Mouse (Mus musculus) spleen, postnatal 14 days (tissue): ENCODE measurements around the gene A330070K13Rik.

Source experiments
- DNase-seq, 2 experiments: peaks; one replicate each; pipeline ENCODE4 v3.0.0; 2021 to 2022; ENCODE audit warnings: low spot score in 2 of 2

The A330070K13Rik gene

GRCm38 (mm10) chr5:130384222-130384912, at the start of gene A330070K13Rik:
Gene A330070K13Rik, minus strand, starts transcription at chr5:130384631.
- DNase-seq: no peak

DNA sequence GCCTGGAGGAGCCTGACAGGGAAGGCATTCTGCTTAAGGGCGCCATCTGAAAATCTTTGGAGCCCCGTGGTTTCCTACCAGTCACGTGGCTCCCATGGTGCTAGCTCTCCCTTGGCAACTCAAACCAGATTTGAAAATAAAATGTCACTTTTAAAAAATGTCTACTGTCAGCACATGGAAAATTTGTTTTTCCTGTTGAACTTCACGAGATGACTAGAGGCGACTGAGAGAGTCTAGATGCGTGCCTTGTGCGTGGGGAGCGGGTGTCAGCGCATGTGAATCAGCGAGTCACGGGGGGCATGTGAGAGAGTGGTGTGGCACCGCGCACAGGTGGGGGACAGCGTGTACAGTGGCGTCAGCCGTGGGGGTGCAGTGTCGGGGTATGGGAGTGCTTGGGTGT, 27.1 kb upstream of the A330070K13Rik start:
- no peak for DNase-seq

DNA sequence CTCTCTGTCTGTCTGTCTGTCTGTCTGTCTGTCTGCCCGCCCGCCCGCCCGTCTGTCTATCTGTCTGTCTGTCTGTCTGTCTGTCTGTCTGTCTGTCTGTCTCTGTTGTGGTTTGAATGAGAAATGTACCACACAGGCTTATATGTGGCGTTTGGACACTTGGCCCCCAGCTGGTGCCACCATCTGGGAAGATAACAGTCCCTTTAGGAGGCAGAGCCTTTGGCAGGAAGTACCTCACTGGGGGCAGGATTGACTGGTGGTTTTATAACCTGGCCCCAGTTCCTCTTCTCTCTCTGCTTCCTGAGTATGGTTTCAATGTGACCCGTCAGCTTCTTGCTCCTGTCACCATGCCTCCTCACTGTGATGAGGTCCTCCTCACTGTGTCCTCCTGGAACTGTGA, 25.3 kb upstream of the A330070K13Rik start:
- no peak for DNase-seq

DNA sequence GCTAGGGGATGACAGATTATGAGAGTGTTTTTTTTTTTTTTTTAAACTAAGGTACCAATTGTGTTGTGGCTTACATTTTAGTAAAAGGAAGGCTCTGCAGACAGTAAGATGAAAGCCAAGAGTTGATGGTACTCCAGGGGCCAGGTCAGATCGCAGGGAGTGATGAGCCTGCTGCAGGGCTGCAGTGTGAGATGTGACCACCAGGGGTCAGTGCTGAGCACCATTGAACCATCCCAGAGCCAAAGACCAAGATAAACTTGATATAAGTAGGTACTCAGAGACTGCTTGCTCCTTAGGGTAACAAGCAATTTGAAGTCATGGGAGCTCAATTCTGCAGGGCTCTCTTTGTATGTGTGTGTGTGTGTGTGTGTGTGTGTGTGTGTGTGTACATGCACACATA, 20.8 kb upstream of the A330070K13Rik start:
- DNase-seq: no peak

- no peak for DNase-seq
Observed at GRCm38 (mm10) chr5:130400136-130400917, 15.9 kb upstream of the A330070K13Rik start.

- no peak for DNase-seq
Observed at GRCm38 (mm10) chr5:130395142-130395541, 10.7 kb upstream of the A330070K13Rik start.

GRCm38 (mm10) chr5:130394386-130394785, 10.0 kb upstream of the A330070K13Rik start:
- DNase-seq: no peak

DNA sequence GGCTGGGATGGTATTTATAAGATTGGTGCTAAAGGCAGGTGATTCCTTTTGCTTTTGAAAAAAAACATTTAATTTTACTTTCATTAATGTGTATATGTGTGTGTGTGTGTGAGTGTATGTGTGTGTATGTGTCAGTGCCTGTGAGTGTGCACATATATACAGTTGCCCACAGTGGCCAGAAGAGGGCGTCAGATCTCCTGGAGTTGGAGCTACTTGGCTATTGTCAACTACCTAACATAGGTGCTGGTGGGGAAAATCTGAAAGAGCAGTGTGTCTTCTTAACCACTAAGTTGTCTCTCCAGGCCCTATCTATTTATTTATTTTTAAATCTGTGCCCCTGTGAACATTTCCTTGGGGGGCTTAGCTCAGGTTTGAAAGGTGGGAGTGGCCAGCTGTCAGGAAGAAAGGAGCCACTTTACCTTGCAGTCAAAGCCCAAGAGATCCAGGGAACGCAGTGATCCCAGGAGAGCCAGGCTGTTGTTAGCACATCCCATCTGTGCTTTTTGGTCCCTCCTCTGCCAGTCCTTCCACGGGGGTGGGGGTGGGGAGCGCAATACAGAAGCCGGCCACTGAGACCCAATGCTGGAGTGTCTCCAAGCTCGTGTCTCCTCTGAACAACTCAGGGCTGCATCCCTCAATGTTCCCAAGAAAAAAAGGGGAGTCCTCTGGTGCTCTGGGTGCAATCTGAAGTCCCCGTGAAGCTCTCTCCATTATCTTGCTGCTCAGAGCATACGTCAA, 9.4 kb upstream of the A330070K13Rik start:
- DNase-seq: no peak

DNA sequence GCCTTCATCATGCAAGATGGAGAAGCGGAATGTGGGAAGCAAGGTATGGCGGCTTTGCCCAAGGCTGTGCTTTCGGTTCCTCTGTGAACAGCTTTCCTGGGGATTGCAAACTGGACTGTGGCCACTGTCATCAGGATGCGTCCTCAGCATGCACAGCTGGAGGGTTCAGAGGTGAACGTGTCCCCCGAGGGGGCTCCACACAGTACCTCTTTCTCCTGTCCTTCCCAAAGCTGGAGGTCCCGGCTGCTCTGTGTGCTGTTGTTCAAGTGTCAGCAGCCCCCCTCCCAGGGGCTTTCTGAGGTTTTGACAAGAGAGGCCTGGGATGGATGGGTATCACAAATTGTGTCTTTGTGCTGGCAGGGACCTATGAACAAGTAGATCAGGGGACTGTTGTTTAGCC, 2.0 kb upstream of the A330070K13Rik start:
- no peak for DNase-seq

DNA sequence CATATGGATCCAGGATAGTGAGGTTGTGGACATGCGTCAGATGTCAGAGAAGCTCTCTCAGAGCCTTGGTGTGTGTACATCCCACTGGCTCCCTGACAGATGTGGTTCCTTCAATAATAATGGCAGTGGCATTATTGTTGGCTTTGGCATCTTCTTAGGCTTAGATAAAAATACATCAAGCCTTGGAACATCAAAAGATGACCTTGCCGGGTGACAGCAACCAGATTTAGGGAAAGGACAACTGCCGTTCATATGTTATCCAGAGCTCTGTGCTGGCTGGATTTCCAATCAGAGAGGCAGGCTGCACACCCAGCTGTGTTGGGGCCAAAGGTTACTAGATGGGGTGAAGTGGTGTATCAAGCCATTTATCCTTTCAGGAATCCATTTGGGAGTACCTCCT, 9.0 kb downstream of the A330070K13Rik start:
- DNase-seq: no peak

DNA sequence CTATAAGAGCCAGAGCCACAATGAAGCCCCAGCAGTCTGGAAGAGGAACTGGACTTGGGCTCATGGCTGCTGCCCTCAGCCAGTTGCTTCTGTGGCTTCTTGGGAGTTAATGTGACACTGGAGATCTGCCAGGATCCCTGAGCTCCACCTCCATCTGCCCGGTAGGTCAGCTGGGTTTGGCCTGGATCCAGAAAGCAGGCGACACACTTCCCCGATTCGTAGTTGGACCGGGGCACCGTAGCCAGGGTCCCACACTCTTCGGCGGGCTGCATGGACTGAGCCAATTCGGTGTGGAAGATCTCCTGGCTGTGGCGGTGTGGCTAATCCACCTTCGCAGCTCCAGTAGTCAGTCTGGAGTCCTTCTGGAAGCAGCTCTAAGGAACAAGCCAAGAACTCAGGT, 15.2 kb downstream of the A330070K13Rik start, which contains the start of gene Caln1:
Gene Caln1 (plus strand): TSS at position 219 of the 400 bp plus-strand sequence.
- DNase-seq: no peak

GRCm38 (mm10) chr5:130368236-130368635, 16.2 kb downstream of the A330070K13Rik start:
- no peak for DNase-seq

DNA sequence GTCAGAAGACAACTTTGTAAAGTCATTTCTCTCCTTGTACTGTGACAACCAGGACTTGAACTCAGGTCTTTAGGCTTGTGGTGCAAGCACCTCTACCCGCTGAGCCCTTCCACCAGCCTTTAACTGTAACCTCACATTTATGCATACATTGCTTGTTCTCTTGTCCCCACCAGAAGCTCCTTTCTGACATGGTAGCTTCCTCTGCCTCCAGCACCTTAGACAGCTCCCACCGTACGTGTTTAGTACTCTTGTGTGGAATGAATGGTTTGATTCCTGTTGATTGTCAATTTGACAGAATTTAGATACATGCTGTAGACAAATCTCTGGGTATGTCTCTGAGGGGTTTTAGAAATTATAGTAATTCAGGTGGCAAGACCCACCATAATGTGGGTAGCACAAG, 20.7 kb downstream of the A330070K13Rik start:
- DNase-seq: no peak

- DNase-seq: no peak
Observed at GRCm38 (mm10) chr5:130363111-130363510, 21.3 kb downstream of the A330070K13Rik start.

DNA sequence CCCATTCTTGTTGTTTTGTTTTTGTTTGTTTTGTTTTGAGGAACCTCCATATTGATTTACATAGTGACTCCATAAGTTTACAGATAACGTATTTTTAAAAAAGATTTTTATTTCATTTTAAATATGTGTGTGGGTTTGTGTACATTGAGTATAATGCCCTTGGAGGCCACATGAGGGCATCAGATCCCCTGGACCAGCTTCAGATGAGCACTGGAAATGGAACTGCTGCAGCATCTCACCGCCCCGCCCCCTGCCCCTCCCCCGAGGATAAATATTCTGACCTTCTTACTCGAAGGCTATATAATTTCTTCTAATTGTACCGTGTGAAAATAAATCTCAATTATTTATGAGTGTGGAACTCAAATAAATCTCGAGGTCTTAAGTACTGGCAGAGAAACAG, 29.2 kb downstream of the A330070K13Rik start:
- no peak for DNase-seq

DNA sequence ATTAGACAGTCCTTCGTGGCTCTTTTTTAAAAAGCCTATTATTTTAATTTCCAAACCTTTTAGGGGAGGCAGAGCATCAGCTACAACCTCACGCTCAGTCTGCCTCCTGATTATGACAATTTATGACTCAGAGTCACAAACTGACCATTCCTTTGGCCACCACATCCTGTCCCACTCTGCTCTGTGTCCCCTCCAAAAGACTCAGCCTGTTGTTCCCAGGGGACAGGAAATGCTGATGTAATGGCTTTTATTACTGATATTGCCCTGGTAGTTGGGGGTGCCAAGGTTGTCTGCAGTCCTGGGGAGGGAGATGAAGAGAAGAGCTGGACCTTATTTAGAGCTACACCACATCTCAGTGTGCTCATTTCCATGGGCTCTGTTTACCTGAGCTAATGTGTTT, 38.6 kb downstream of the A330070K13Rik start:
- DNase-seq: no peak

GRCm38 (mm10) chr5:130344999-130345398, 39.4 kb downstream of the A330070K13Rik start:
- no peak for DNase-seq

DNA sequence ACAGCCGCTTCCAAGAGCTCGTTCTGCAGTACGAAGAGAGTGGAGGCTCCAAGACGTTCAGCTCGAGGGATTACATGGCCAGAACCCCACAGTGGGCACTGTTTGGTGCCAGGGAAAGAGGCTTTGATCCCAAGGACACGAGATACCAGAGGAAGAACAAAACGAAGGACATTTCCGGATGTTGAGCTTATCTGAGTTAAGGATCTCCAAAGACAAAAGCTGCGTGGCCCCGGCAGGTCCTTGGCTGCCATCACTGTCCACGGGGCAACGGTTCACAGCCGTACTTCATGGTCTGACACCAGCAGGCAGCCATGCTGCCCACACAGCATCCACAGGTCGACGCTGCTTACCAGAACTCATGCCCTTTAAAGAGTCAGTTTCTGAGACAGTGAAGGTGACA, 43.8 kb downstream of the A330070K13Rik start:
- no peak for DNase-seq

DNA sequence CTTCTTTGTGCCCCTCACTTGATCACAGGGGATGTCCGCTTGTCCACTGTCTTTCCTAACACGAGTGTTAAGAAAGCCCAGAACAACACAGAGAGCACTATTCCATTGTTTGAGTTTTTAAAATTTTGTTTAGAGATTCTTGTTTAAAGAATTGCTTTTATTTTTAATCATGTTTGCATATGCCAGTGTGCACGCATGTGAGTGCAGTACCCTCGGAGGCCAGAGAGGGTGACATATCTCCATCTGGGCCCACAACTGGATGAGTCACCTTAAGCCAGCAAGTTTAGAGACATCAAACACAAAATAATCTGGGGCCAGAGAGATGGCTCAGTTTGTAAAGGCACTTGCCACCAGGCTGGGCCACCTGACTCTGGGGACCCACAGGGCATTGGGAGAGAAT, 49.0 kb downstream of the A330070K13Rik start:
- DNase-seq: no peak

DNA sequence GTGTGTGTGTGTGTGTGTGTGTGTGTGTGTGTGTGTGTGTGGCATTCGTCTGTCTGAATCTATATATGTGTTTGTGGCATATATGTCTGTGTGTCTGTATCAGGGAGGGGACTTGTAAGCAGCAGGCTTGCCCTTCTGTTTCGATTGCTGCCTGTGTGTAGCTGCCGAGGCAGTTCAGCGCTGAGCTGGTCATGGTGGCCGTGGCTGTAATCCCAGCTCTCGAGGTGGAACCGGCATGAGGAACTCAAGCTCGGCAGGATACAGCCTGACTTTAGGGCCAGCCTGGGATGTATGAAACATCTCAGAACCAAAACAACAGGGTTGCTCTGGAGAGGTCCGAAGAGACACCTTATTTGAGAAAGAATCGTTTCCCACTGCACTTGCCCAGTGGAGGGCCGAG, 50.5 kb downstream of the A330070K13Rik start:
- DNase-seq: no peak

- no peak for DNase-seq
Observed at GRCm38 (mm10) chr5:130333566-130333965, 50.9 kb downstream of the A330070K13Rik start.

GRCm38 (mm10) chr5:130331206-130331605, 53.2 kb downstream of the A330070K13Rik start:
- DNase-seq: no peak
